Mouse (Mus musculus) megakaryocyte, adult 5-6 weeks (primary cell): ENCODE results near the gene Nipa2. TPM values are rescaled to one million over a fixed set of nuclear protein-coding genes. Genes with fewer than 3 reads are reported as not detected.
A peak's percentile ranks its signal among the peaks of the same experiment; 100 is the strongest.

Source experiments
- ATAC-seq: 2 replicates; pipeline ENCODE4 v1.8.0; 2016; ENCODE audit warnings: mild to moderate bottlenecking, inconsistent platforms; ENCODE audit not compliant: poor library complexity, severe bottlenecking
- total RNA-seq, 2 experiments: library from RNA; stranded (forward) in 1 of 2; stranded (reverse) in 1 of 2; fragments of 153-499, 151-499 nt in 1 of 2; fragments of 221-1000, 200-1000 nt in 1 of 2; gene quantifications; 2 replicates each; pipeline versions ENCODE4 v1.2.3 to v1.2.4; 2015 to 2017

Gene Nipa2
- total RNA-seq, 2 experiments from 2014 or later = 48.2 to 73.9 TPM

DNA sequence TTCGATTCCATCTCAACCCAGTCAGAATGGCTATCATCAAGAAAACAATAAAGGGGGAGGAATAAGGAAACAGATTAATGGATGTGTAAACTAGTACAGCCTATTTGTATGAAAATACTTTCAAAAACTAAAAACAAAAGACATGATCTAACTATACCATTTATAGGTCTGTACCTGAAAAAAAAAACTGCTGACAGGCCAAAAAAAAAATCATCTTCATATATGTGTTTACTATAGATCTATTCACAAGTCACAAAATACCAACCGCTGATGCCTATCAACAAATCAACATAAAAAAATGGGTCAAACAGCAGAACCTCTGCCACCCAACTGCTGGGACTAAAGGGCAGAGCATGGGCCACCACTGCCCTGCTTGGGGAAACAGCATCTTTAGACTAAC is 6.2 kb downstream of the Nipa2 start:
- ATAC-seq = no peak

- ATAC-seq = no peak
Observed at GRCm38 (mm10) chr7:55938341-55938740, 23.9 kb downstream of the Nipa2 start.

DNA sequence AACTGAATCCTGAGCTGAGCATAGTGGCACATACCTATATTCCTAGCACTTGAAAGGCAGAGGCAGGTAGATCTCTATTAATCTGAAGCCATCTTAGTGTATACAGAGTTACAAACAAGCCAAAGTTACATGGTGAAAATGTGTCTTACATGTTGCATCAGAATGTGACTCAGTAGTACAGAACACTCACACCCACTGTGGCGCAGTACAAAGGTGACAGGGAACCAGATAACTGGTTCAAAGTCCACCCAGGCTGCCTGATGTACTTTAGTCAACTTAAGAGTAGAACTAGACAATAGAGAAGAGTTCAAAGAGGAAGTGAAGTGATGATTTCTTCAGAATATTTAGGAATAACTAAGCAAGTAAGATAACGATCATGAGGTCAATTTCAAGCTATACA is 27.3 kb downstream of the Nipa2 start:
- no peak for ATAC-seq

GRCm38 (mm10) chr7:55928649-55929048 is 33.6 kb downstream of the Nipa2 start:
- ATAC-seq = peak; percentile 76

DNA sequence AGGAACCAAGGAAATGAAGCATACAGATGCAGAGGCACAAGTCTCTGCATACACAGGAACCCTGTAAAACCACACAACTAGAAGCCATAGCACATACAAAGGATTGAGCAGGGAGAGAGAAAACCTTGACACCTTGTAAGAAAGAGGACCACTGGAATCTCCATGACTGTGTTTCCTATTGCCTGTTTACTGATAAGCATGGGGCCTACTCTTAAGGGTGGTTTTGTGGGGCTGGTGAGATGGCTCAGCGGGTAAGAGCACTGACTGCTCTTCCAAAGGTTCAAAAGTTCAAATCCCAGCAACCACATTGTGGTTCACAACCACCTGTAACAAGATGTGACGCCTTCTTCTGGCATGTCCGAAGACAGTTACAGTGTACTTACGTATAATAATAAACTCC is 35.0 kb downstream of the Nipa2 start:
- ATAC-seq = no peak

DNA sequence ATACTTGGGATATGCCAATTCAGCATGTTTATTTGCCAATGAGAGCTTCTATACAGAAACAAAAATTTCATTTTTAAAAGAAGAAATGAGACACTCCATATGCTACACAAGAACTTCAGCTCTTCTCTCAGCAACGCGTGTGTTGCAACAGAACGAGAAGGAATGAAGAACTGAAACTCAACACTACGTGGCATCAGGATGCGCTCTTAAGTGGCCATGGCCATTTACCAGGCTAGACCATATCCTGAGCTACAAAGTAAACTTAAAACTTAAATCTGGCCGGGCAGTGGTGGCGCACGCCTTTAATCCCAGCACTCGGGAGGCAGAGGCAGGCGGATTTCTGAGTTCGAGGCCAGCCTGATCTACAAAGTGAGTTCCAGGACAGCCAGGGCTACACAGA is 43.9 kb downstream of the Nipa2 start:
- peak; percentile 99 for ATAC-seq

DNA sequence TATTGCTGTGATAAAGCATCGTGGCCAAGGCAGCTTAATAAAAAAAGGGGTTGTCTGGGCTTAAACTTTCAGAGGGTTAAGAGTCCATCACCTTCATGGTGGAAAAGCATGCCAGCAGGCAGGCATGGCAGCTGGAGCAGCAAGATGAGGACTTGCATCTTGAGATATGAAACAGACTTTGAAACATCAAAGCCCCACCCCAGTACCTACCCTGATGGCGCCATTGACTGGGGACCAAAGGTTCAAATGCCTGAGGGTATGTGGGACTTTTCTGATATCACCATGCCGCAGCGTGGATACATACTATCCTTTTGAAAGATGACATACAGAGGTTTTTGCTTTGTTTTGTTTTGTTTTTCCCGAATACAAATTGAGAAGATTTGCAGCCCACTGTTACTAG is 50.2 kb downstream of the Nipa2 start:
- ATAC-seq = no peak

GRCm38 (mm10) chr7:55911371-55911770 is 50.9 kb downstream of the Nipa2 start:
- ATAC-seq = no peak

DNA sequence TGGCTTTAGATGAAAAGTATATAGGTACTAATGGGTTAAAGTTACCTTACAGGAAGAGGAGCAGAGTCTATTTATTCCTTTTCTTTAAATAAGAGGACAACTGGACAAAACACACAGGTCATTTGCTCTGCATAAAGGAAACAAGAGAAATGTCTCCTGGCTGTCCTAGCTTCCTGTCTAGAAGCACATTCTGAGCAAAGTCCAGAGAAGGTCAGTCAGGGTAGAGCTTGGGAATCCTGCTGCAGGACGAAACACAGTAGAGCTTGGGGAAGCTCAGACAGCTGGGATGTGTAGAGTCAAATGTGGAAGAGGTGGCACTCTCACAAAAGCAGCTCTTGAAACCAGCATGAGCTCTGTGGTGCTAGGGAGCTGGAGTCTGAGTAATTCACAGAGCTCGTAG is 51.9 kb downstream of the Nipa2 start:
- no peak for ATAC-seq

DNA sequence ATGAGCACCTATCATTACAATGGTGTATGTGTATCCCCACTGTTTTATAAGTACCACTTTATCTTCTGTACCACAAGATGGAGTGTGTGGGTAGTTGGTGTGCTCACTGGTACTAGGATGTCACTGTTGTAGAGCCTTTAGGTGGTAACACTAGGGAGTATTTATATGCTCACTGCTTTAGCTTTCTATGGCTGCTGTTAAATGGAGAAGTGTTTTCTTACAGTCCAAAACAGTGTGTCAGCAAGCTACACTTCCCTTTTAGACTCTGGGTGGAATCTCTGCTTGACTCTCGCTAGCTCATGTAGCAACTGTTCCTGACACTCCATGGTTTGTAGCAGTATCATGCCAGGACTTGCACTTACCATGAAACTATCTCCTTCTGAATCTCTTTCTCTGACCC is 52.8 kb downstream of the Nipa2 start:
- ATAC-seq = peak; percentile 89

DNA sequence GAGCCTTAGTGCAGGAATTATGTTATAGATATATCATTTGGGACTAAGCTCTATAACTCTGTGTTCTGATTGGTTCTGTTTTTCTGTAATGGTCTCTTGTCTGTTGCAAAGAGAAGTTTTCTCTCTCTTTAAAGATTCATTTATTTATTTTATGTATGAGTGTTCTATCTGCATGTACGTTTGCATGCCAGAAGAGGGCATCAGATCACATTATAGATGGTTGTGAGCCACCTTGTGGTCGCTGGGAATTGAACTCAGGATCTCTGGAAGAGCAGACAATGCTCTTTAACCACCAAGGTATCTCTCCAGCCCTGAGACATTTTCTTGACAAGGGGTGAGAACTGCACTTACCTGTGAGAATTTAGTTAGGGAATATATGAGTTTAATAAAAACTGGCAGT is 56.8 kb downstream of the Nipa2 start:
- ATAC-seq = no peak

- no peak for ATAC-seq
Observed at GRCm38 (mm10) chr7:55903766-55904165, 58.5 kb downstream of the Nipa2 start.

GRCm38 (mm10) chr7:55891797-55892196 is 70.5 kb downstream of the Nipa2 start:
- ATAC-seq = no peak

GRCm38 (mm10) chr7:55890731-55891130 is 71.5 kb downstream of the Nipa2 start:
- ATAC-seq = no peak

DNA sequence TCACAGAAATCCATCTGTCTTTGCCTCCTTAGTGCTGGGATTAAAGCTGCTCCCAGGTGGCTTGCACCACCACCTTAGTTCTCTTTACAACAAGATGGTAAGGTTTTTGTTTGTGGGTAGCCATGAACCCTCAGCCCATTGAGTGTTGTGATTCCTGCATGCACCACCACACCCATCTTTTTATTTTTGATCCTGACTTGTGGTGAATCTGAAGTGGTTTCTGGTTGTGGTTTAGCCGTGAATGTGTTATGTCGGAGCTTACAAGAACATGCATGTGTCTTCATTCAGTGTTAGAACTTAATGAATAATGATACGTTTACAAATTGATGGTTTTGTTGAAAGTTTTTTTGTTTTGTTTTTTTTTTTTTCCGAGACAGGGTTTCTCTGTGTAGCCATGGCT is 72.3 kb downstream of the Nipa2 start:
- no peak for ATAC-seq

DNA sequence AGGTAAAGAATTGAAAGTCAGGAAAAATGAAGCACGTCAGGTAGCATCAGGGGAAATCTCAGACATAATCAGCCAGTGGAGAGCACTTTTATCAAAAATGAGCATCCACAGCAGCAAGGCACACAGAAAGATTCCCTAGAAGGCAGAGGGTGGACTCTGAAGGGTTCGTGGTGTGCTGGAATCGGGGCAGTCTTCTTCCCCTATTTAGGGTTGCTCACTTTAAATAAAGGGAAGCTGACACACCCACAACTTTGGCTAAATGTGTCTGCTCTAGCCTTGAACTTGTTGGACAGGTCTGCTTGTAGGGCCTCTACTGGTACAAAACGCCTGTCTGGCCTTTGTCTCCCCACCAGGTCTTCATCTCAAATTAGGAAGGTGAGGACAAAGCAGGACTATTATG is 73.7 kb downstream of the Nipa2 start:
- peak; percentile 54; the same call in 1 of the 2 replicates for ATAC-seq

Other genes starting within 250 kb of the Nipa2 start
- 13.0 and 19.3 TPM in 2 replicates for gene Siglech, start 194.3 kb downstream of the Nipa2 start, total RNA-seq (2015)
- gene Siglech, start 194.3 kb downstream of the Nipa2 start, total RNA-seq (2017) = 10.1 and 13.4 TPM in 2 replicates
- gene Tubgcp5, start 168.3 kb downstream of the Nipa2 start, total RNA-seq (2015) = 33.9 and 45.8 TPM in 2 replicates
- gene Tubgcp5, start 168.3 kb downstream of the Nipa2 start, total RNA-seq (2017) = 27.9 and 34.2 TPM in 2 replicates
- 76.6 and 82.8 TPM in 2 replicates for gene Cyfip1, start 120.7 kb downstream of the Nipa2 start, total RNA-seq (2015)
- 96.2 and 100 TPM in 2 replicates for gene Cyfip1, start 120.7 kb downstream of the Nipa2 start, total RNA-seq (2017)
- gene Nipa1, start 57.5 kb upstream of the Nipa2 start, total RNA-seq (2015) = 0.67 and 0.96 TPM in 2 replicates
- 0.44 and 2.1 TPM in 2 replicates for gene Nipa1, start 57.5 kb upstream of the Nipa2 start, total RNA-seq (2017)
- gene Herc2, start 87.7 kb upstream of the Nipa2 start, total RNA-seq (2015) = 18.2 and 20.6 TPM in 2 replicates
- gene Herc2, start 87.7 kb upstream of the Nipa2 start, total RNA-seq (2017) = 30.8 and 32.3 TPM in 2 replicates